Mouse (Mus musculus): ENCODE data around the gene Edem2. TPM values are rescaled to one million over a fixed set of nuclear protein-coding genes. Genes with fewer than 3 reads are reported as not detected.

Edem2 gene
- polyA plus RNA-seq, 1 experiment: 19.0 TPM

- no peaks in the 10 kb centered on the region for H3K27me3 ChIP-seq (ENCODE audit: control insufficient read depth, insufficient read depth, insufficient read length)
- H3ac ChIP-seq (ENCODE audit: control insufficient read depth, insufficient read length, low read depth): no peak overlapping the region
- TF ChIP-seq MAX (IDR thresholded peaks at IDR 0.05) (no peak), USF1 (IDR thresholded peaks at IDR 0.05; ENCODE audit: low read depth) (no peak), MYOD1 (IDR thresholded peaks at IDR 0.05; ENCODE audit: control insufficient read depth, insufficient read length, low read depth) (no peak), MYOG (IDR thresholded peaks at IDR 0.05; ENCODE audit: control insufficient read depth, extremely low read depth, insufficient read length) (no peak), CTCF (IDR thresholded peaks at IDR 0.05; ENCODE audit: control insufficient read depth, insufficient read depth, insufficient read length) (no peak), FOSL1 (IDR thresholded peaks at IDR 0.05; ENCODE audit: insufficient read depth, low read length, poor library complexity, severe bottlenecking) (no peak), CEBPB (IDR thresholded peaks at IDR 0.05; ENCODE audit: low read depth) (no peak)
Observed at GRCm38 (mm10) chr2:155683821-155684220, 45.5 kb downstream of the Edem2 start.

GRCm38 (mm10) chr2:155683137-155683536 is 46.1 kb downstream of the Edem2 start:
- Histone ChIP-seq H3K27me3 (ENCODE audit: control insufficient read depth, insufficient read depth, insufficient read length) (no peaks in the 10 kb centered on the region), H3K79me2 (ENCODE audit: control insufficient read depth, insufficient read depth) (peaks cover 99% of the 10 kb centered on the region), H3K36me3 (ENCODE audit: control insufficient read depth, insufficient read depth) (peaks cover 21% of the 10 kb centered on the region), H3K79me3 (ENCODE audit: low read depth) (peaks cover 87% of the 10 kb centered on the region), H3ac (ENCODE audit: control insufficient read depth, insufficient read length, low read depth) (no peak overlapping the region), H3K4me3 (ENCODE audit: insufficient read depth, poor library complexity, severe bottlenecking) (no peak overlapping the region)
- TF ChIP-seq MAX (IDR thresholded peaks at IDR 0.05) (no peak), USF1 (IDR thresholded peaks at IDR 0.05; ENCODE audit: low read depth) (no peak), CTCF (IDR thresholded peaks at IDR 0.05; ENCODE audit: control insufficient read depth, insufficient read depth, insufficient read length) (no peak), CEBPB (IDR thresholded peaks at IDR 0.05; ENCODE audit: low read depth) (no peak), FOSL1 (IDR thresholded peaks at IDR 0.05; ENCODE audit: insufficient read depth, low read length, poor library complexity, severe bottlenecking) (no peak), MYOG (IDR thresholded peaks at IDR 0.05; ENCODE audit: control insufficient read depth, extremely low read depth, insufficient read length) (no peak), MYOD1 (IDR thresholded peaks at IDR 0.05; ENCODE audit: control insufficient read depth, insufficient read length, low read depth) (no peak)

More at GRCm38 (mm10) chr2:155683821-155684220, 45.5 kb downstream of the Edem2 start:
- Histone ChIP-seq H3K79me3 (ENCODE audit: low read depth) (peaks cover 86% of the 10 kb centered on the region), H3K79me2 (ENCODE audit: control insufficient read depth, insufficient read depth) (peaks cover 99% of the 10 kb centered on the region), H3K36me3 (ENCODE audit: control insufficient read depth, insufficient read depth) (peaks cover 21% of the 10 kb centered on the region), H3K4me3 (ENCODE audit: insufficient read depth, poor library complexity, severe bottlenecking) (no peak overlapping the region)

- no peak overlapping the region for H3ac ChIP-seq (ENCODE audit: control insufficient read depth, insufficient read length, low read depth)
- H3K79me2 ChIP-seq (ENCODE audit: control insufficient read depth, insufficient read depth): peaks cover 99% of the 10 kb centered on the region
- no peaks in the 10 kb centered on the region for H3K27me3 ChIP-seq (ENCODE audit: control insufficient read depth, insufficient read depth, insufficient read length)
- no peak for TF ChIP-seq MYOD1 (IDR thresholded peaks at IDR 0.05; ENCODE audit: control insufficient read depth, insufficient read length, low read depth)
- TF ChIP-seq CEBPB (IDR thresholded peaks at IDR 0.05; ENCODE audit: low read depth): no peak
- no peak for TF ChIP-seq FOSL1 (IDR thresholded peaks at IDR 0.05; ENCODE audit: insufficient read depth, low read length, poor library complexity, severe bottlenecking)
- TF ChIP-seq MAX (IDR thresholded peaks at IDR 0.05): no peak
- TF ChIP-seq MYOG (IDR thresholded peaks at IDR 0.05; ENCODE audit: control insufficient read depth, extremely low read depth, insufficient read length): no peak
- no peak for TF ChIP-seq CTCF (IDR thresholded peaks at IDR 0.05; ENCODE audit: control insufficient read depth, insufficient read depth, insufficient read length)
- TF ChIP-seq USF1 (IDR thresholded peaks at IDR 0.05; ENCODE audit: low read depth): no peak
- no peak overlapping the region for H3K4me3 ChIP-seq (ENCODE audit: insufficient read depth, poor library complexity, severe bottlenecking)
- peaks cover 90% of the 10 kb centered on the region for H3K79me3 ChIP-seq (ENCODE audit: low read depth)
- peaks cover 15% of the 10 kb centered on the region for H3K36me3 ChIP-seq (ENCODE audit: control insufficient read depth, insufficient read depth)
Observed at GRCm38 (mm10) chr2:155681874-155682273, 47.4 kb downstream of the Edem2 start.

GRCm38 (mm10) chr2:155681194-155681593 is 48.1 kb downstream of the Edem2 start:
- Histone ChIP-seq H3K27me3 (ENCODE audit: control insufficient read depth, insufficient read depth, insufficient read length) (no peaks in the 10 kb centered on the region), H3K79me3 (ENCODE audit: low read depth) (peaks cover 90% of the 10 kb centered on the region), H3K36me3 (ENCODE audit: control insufficient read depth, insufficient read depth) (peaks cover 8% of the 10 kb centered on the region), H3K79me2 (ENCODE audit: control insufficient read depth, insufficient read depth) (peaks cover 99% of the 10 kb centered on the region), H3K4me3 (ENCODE audit: insufficient read depth, poor library complexity, severe bottlenecking) (no peak overlapping the region), H3ac (ENCODE audit: control insufficient read depth, insufficient read length, low read depth) (no peak overlapping the region)
- TF ChIP-seq MYOG (IDR thresholded peaks at IDR 0.05; ENCODE audit: control insufficient read depth, extremely low read depth, insufficient read length) (no peak), MAX (IDR thresholded peaks at IDR 0.05) (no peak), FOSL1 (IDR thresholded peaks at IDR 0.05; ENCODE audit: insufficient read depth, low read length, poor library complexity, severe bottlenecking) (no peak), USF1 (IDR thresholded peaks at IDR 0.05; ENCODE audit: low read depth) (no peak), MYOD1 (IDR thresholded peaks at IDR 0.05; ENCODE audit: control insufficient read depth, insufficient read length, low read depth) (no peak), CEBPB (IDR thresholded peaks at IDR 0.05; ENCODE audit: low read depth) (no peak), CTCF (IDR thresholded peaks at IDR 0.05; ENCODE audit: control insufficient read depth, insufficient read depth, insufficient read length) (no peak)

- Histone ChIP-seq H3K36me3 (ENCODE audit: control insufficient read depth, insufficient read depth) (peaks cover 7% of the 10 kb centered on the region), H3K79me3 (ENCODE audit: low read depth) (peaks cover 90% of the 10 kb centered on the region), H3K4me3 (ENCODE audit: insufficient read depth, poor library complexity, severe bottlenecking) (no peak overlapping the region), H3K79me2 (ENCODE audit: control insufficient read depth, insufficient read depth) (peaks cover 99% of the 10 kb centered on the region), H3ac (ENCODE audit: control insufficient read depth, insufficient read length, low read depth) (no peak overlapping the region), H3K27me3 (ENCODE audit: control insufficient read depth, insufficient read depth, insufficient read length) (no peaks in the 10 kb centered on the region)
- no peak for TF ChIP-seq MYOD1 (IDR thresholded peaks at IDR 0.05; ENCODE audit: control insufficient read depth, insufficient read length, low read depth)
Observed at GRCm38 (mm10) chr2:155680591-155680990, 48.7 kb downstream of the Edem2 start.

- no peak for TF ChIP-seq MYOD1 (IDR thresholded peaks at IDR 0.05; ENCODE audit: control insufficient read depth, insufficient read length, low read depth)
- no peak for TF ChIP-seq MAX (IDR thresholded peaks at IDR 0.05)
- no peak for TF ChIP-seq CEBPB (IDR thresholded peaks at IDR 0.05; ENCODE audit: low read depth)
- TF ChIP-seq FOSL1 (IDR thresholded peaks at IDR 0.05; ENCODE audit: insufficient read depth, low read length, poor library complexity, severe bottlenecking): no peak
- no peak for TF ChIP-seq USF1 (IDR thresholded peaks at IDR 0.05; ENCODE audit: low read depth)
- Histone ChIP-seq H3K79me2 (ENCODE audit: control insufficient read depth, insufficient read depth) (peaks cover 100% of the 10 kb centered on the region), H3K36me3 (ENCODE audit: control insufficient read depth, insufficient read depth) (peaks cover 7% of the 10 kb centered on the region), H3K27me3 (ENCODE audit: control insufficient read depth, insufficient read depth, insufficient read length) (no peaks in the 10 kb centered on the region), H3K4me3 (ENCODE audit: insufficient read depth, poor library complexity, severe bottlenecking) (no peak overlapping the region), H3ac (ENCODE audit: control insufficient read depth, insufficient read length, low read depth) (no peak overlapping the region), H3K79me3 (ENCODE audit: low read depth) (peaks cover 90% of the 10 kb centered on the region)
Observed at GRCm38 (mm10) chr2:155679586-155680110, 49.6 kb downstream of the Edem2 start.

All from C2C12 (cell line).